Mouse (Mus musculus) lung, postnatal 0 days (tissue): ENCODE results near the gene Gm128.

ENCODE experiments used
- CTCF ChIP-seq: IDR thresholded peaks from 2 replicates; pipeline ENCODE4 v1.5.1; 2016; ENCODE audit warnings: antibody characterized with exemption, mild to moderate bottlenecking
- EP300 ChIP-seq: IDR thresholded peaks from 2 replicates; pipeline ENCODE4 v1.6.1; 2016; ENCODE audit warnings: antibody characterized with exemption, mild to moderate bottlenecking, control low read depth

GRCm38 (mm10) chr3:95240900-95241299 is 498 bp downstream of the Gm128 start:
- TF ChIP-seq CTCF (no peak), EP300 (no peak)
